Mouse (Mus musculus) CH12.LX (cell line): ENCODE results near the gene Cadm1. TPM values are rescaled to one million over a fixed set of nuclear protein-coding genes. Genes with fewer than 3 reads are reported as not detected.

ENCODE experiments used
- DNase-seq: peaks from one replicate; pipeline ENCODE4 v3.0.0-alpha.2; 2013; ENCODE audit errors: extremely low read depth
- H3K27ac ChIP-seq: 2 replicates; pipeline ENCODE4 v1.5.1; 2012; ENCODE audit warnings: low read depth, mild to moderate bottlenecking, control low read depth, moderate library complexity; ENCODE audit not compliant: insufficient read depth
- H3K27me3 ChIP-seq: replicated peaks from 2 replicates; pipeline ENCODE3; 2012; ENCODE audit warnings: inconsistent platforms
- H3K36me3 ChIP-seq, 2 experiments: replicated peaks in 1 of 2; 2 replicates each; pipeline versions ENCODE3 to v1.6.1; 2012; ENCODE audit warnings: inconsistent platforms in 1 of 2, low read length in 1 of 2, mild to moderate bottlenecking in 1 of 2, mixed read lengths in 1 of 2, moderate library complexity in 1 of 2; ENCODE audit not compliant: control insufficient read depth in 1 of 2, insufficient read depth in 1 of 2
- H3K4me1 ChIP-seq, 2 experiments: 2 replicates each; pipeline ENCODE4 v1.6.1; 2012; ENCODE audit warnings: inconsistent platforms in 1 of 2, moderate library complexity in 1 of 2; ENCODE audit not compliant: insufficient read depth in 2 of 2, control insufficient read depth in 1 of 2
- H3K4me2 ChIP-seq: 2 replicates; pipeline ENCODE4 v1.6.1; 2012; ENCODE audit warnings: low read depth, mild to moderate bottlenecking, control low read depth; ENCODE audit not compliant: poor library complexity, insufficient read depth, severe bottlenecking
- H3K4me3 ChIP-seq, 3 experiments: fragments of 150-350 bp in 1 of 3; sonication (generic) in 1 of 3; replicated peaks in 1 of 3; 2 replicates each; pipeline versions ENCODE3 to v1.5.1; 2011 to 2012; ENCODE audit warnings: low read depth in 2 of 3, low read length in 2 of 3, mild to moderate bottlenecking in 2 of 3, moderate library complexity in 2 of 3, control low read depth in 1 of 3, improper control_type of control experiment in 1 of 3, inconsistent platforms in 1 of 3, mixed read lengths in 1 of 3; ENCODE audit not compliant: poor library complexity in 1 of 3
- H3K79me2 ChIP-seq: replicated peaks from 2 replicates; pipeline ENCODE4 v1.6.1; 2012; ENCODE audit warnings: mild to moderate bottlenecking, moderate library complexity; ENCODE audit not compliant: control insufficient read depth, poor library complexity, insufficient read depth, severe bottlenecking; ENCODE audit errors: extremely low read depth
- H3K9ac ChIP-seq: 2 replicates; pipeline ENCODE4 v1.6.1; 2012; ENCODE audit warnings: low read depth, mild to moderate bottlenecking, control low read depth, moderate library complexity; ENCODE audit not compliant: insufficient read depth
- H3K9me3 ChIP-seq: replicated peaks from 2 replicates; pipeline ENCODE3; 2012; ENCODE audit warnings: low read length, inconsistent platforms, mixed read lengths
- BHLHE40 ChIP-seq: IDR thresholded peaks from 2 replicates; pipeline ENCODE4 v1.6.1; 2011; ENCODE audit warnings: mild to moderate bottlenecking, low read depth, low read length, improper control_type of control experiment
- CHD1 ChIP-seq: IDR thresholded peaks from 2 replicates; pipeline ENCODE4 v1.6.1; 2012; ENCODE audit warnings: low read depth, low read length, improper control_type of control experiment, inconsistent platforms
- CHD2 ChIP-seq: IDR thresholded peaks from 2 replicates; pipeline ENCODE4 v1.6.1; 2011; ENCODE audit warnings: low read length, improper control_type of control experiment
- CTCF ChIP-seq, 2 experiments: IDR thresholded peaks in 1 of 2; conservative IDR thresholded peaks in 1 of 2; 2 replicates each; pipeline ENCODE4 v1.5.1; 2011 to 2012; ENCODE audit warnings: low read depth in 2 of 2, low read length in 2 of 2, improper control_type of control experiment in 1 of 2, inconsistent platforms in 1 of 2, mild to moderate bottlenecking in 1 of 2, moderate library complexity in 1 of 2
- ELF1 ChIP-seq: IDR thresholded peaks from 2 replicates; pipeline ENCODE4 v1.6.1; 2014; ENCODE audit warnings: low read depth, mild to moderate bottlenecking, inconsistent platforms, low read length, improper control_type of control experiment
- EP300 ChIP-seq: IDR thresholded peaks from 2 replicates; pipeline ENCODE4 v1.6.1; 2011; ENCODE audit warnings: low read length, improper control_type of control experiment
- HCFC1 ChIP-seq: IDR thresholded peaks from 2 replicates; pipeline ENCODE4 v1.6.1; 2012; ENCODE audit warnings: low read depth, mild to moderate bottlenecking, inconsistent platforms, low read length, improper control_type of control experiment
- IRF4 ChIP-seq: IDR thresholded peaks from 2 replicates; pipeline ENCODE4 v1.6.1; 2014; ENCODE audit warnings: low read depth, mild to moderate bottlenecking, inconsistent platforms, low read length, improper control_type of control experiment
- JUN ChIP-seq: IDR thresholded peaks from 2 replicates; pipeline ENCODE4 v1.6.1; 2011; ENCODE audit warnings: low read depth, mild to moderate bottlenecking, low read length, improper control_type of control experiment, moderate library complexity; ENCODE audit not compliant: insufficient read depth
- JUND ChIP-seq: conservative IDR thresholded peaks from 2 replicates; pipeline ENCODE4 v1.6.1; 2011; ENCODE audit warnings: low read depth, low read length, improper control_type of control experiment
- KAT2A ChIP-seq: IDR thresholded peaks from 2 replicates; pipeline ENCODE4 v1.6.1; 2012; ENCODE audit warnings: low read length, improper control_type of control experiment, inconsistent platforms; ENCODE audit not compliant: insufficient replicate concordance
- MAFK ChIP-seq: IDR thresholded peaks from 2 replicates; pipeline ENCODE4 v1.6.1; 2011; ENCODE audit warnings: low read length, improper control_type of control experiment; ENCODE audit not compliant: insufficient replicate concordance
- MAX ChIP-seq: IDR thresholded peaks from 2 replicates; pipeline ENCODE4 v1.6.1; 2011; ENCODE audit warnings: low read length, improper control_type of control experiment
- MAZ ChIP-seq: IDR thresholded peaks from 2 replicates; pipeline ENCODE4 v1.6.1; 2012; ENCODE audit warnings: low read depth, mild to moderate bottlenecking, inconsistent platforms, low read length, improper control_type of control experiment, moderate library complexity
- MXI1 ChIP-seq: IDR thresholded peaks from 2 replicates; pipeline ENCODE4 v1.6.1; 2011; ENCODE audit warnings: mild to moderate bottlenecking, low read depth, low read length, improper control_type of control experiment
- MYC ChIP-seq: IDR thresholded peaks from 2 replicates; pipeline ENCODE4 v1.6.1; 2011; ENCODE audit warnings: low read depth, mild to moderate bottlenecking, improper control_type of control experiment, low read length
- NELFE ChIP-seq: IDR thresholded peaks from 2 replicates; pipeline ENCODE4 v1.6.1; 2011; ENCODE audit warnings: low read depth, low read length, improper control_type of control experiment
- NRF1 ChIP-seq: IDR thresholded peaks from 2 replicates; pipeline ENCODE4 v1.6.1; 2014; ENCODE audit warnings: low read depth, mild to moderate bottlenecking, inconsistent platforms, low read length, improper control_type of control experiment, moderate library complexity
- POLR2A ChIP-seq: IDR thresholded peaks from 2 replicates; pipeline ENCODE4 v1.6.1; 2011; ENCODE audit warnings: low read depth, mild to moderate bottlenecking, improper control_type of control experiment, low read length
- POLR2AphosphoS2 ChIP-seq: IDR thresholded peaks from 2 replicates; pipeline ENCODE4 v1.6.1; 2011; ENCODE audit warnings: low read depth, low read length, improper control_type of control experiment
- SIN3A ChIP-seq: IDR thresholded peaks from 2 replicates; pipeline ENCODE4 v1.6.1; 2012; ENCODE audit warnings: low read length, improper control_type of control experiment, inconsistent platforms
- UBTF ChIP-seq: IDR thresholded peaks from 2 replicates; pipeline ENCODE4 v1.6.1; 2012; ENCODE audit warnings: low read depth, mild to moderate bottlenecking, inconsistent platforms, low read length, improper control_type of control experiment, moderate library complexity
- USF2 ChIP-seq: conservative IDR thresholded peaks from 2 replicates; pipeline ENCODE4 v1.6.1; 2011; ENCODE audit warnings: low read depth, low read length, improper control_type of control experiment
- ZKSCAN1 ChIP-seq: IDR thresholded peaks from 2 replicates; pipeline ENCODE4 v1.6.1; 2012; ENCODE audit warnings: low read depth, inconsistent platforms, low read length, improper control_type of control experiment, borderline replicate concordance
- ZMIZ1 ChIP-seq: IDR thresholded peaks from 2 replicates; pipeline ENCODE4 v1.6.1; 2012; ENCODE audit warnings: low read depth, mild to moderate bottlenecking, inconsistent platforms, low read length, improper control_type of control experiment
- dilution Hi-C: fragments of 300-500 bp; cut with MboI; formaldehyde crosslinking; loops from 2 replicates; pipeline ENCODE4 v1.14.3; 2020; ENCODE audit warnings: low sequenced_read_pairs; ENCODE audit not compliant: extremely low pct_unique_long_range_greater_than_20kb, extremely low pct_ligation_motif_present
- in situ Hi-C: fragments of 300-500 bp; cut with MboI; formaldehyde crosslinking; loops from 3 replicates; pipeline ENCODE4 v1.14.3; 2019; ENCODE audit warnings: low sequenced_read_pairs, low pct_ligation_motif_present, low pct_unique_long_range_greater_than_20kb, mixed read lengths
- polyA plus RNA-seq: library from polyadenylated mRNA; unstranded; fragments of >175 nt; gene quantifications from 2 replicates; pipeline ENCODE4 v1.2.1, GENCODE M21; 2012; ENCODE audit warnings: low read depth; ENCODE audit not compliant: insufficient read length
- total RNA-seq, 2 experiments: library from RNA; depleted of rRNA; stranded (reverse); fragments of 300-350 nt in 1 of 2; fragments of >200 nt in 1 of 2; gene quantifications; 2 replicates each; pipeline ENCODE4 v1.2.3; 2012 to 2014

Gene Cadm1
- total and polyA plus RNA-seq, 3 experiments = not detected

DNA sequence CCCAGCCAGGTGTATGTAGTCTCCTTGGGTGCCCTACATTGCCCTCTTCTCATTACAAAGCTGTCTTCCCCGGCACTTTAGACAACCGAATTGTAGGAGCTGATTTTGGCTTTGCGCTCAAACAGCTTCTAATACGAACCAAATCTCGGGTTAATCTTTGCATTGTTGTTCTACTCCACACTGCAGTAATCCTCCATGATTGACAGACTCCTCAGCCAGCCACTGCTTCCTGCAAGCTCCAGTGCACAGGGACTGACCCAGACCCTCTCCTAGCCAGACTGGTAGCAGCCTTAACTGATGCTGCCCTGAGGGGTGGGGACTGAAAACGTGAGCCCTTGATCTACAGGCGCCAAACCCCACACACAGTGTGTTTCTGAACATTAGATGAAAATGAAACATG is 275.7 kb downstream of the Cadm1 start:
- DNase-seq = no peak
- no peak overlapping the region for H3K9ac ChIP-seq
- no peak overlapping the region for H3K27ac ChIP-seq
- no peak overlapping the region for H3K4me3 ChIP-seq
- dilution Hi-C loops = no loop called here
- in situ Hi-C loops = no loop called here
- H3K27me3 ChIP-seq = no peaks in the 10 kb centered on the region
- no peaks in the 10 kb centered on the region for H3K4me1 ChIP-seq
- no peaks in the 10 kb centered on the region for H3K36me3 ChIP-seq
- no peaks in the 10 kb centered on the region for H3K79me2 ChIP-seq
- peaks cover 31% of the 10 kb centered on the region for H3K9me3 ChIP-seq
- H3K4me2 ChIP-seq = no peak overlapping the region
- TF ChIP-seq MXI1 = no peak
- TF ChIP-seq IRF4 = no peak
- no peak for TF ChIP-seq UBTF
- no peak for TF ChIP-seq KAT2A
- TF ChIP-seq MAX = no peak
- no peak for TF ChIP-seq MAZ
- no peak for TF ChIP-seq NELFE
- TF ChIP-seq POLR2AphosphoS2 = no peak
- TF ChIP-seq CHD2 = no peak
- TF ChIP-seq ELF1 = no peak
- TF ChIP-seq CHD1 = no peak
- TF ChIP-seq MYC = no peak
- no peak for TF ChIP-seq POLR2A
- TF ChIP-seq MAFK = no peak
- TF ChIP-seq HCFC1 = no peak
- TF ChIP-seq CTCF (conservative IDR thresholded peaks at IDR 0.05 in 1 of 2, IDR thresholded peaks at IDR 0.05 in 1 of 2; ENCODE audit: low read depth in 2 of 2, low read length in 2 of 2) = no peak
- TF ChIP-seq ZKSCAN1 = no peak

DNA sequence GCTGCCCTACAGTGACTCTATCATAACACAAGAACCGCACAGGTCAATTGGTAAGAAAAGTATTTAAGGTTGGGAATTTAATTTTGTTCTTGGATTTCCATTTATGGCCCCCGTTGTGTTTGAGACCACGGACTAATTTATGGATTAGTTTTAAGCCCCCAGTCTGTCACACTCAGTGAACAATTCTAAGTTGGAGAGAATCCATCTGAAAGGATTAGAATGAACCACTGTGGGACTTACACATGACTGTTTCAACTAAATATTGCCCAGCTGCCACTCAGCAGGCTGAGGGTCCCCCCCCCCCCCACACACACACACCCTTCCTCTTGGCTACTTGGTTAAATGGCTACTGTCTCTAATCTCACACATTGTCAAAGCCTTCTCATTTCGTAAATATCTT is 295.7 kb downstream of the Cadm1 start:
- no peaks in the 10 kb centered on the region for H3K36me3 ChIP-seq
- no peaks in the 10 kb centered on the region for H3K79me2 ChIP-seq
- H3K4me1 ChIP-seq = no peaks in the 10 kb centered on the region
- no peak overlapping the region for H3K9ac ChIP-seq
- TF ChIP-seq KAT2A (no peak), HCFC1 (no peak), USF2 (no peak), ZMIZ1 (no peak), SIN3A (no peak), ZKSCAN1 (no peak), EP300 (no peak), POLR2AphosphoS2 (no peak), JUN (no peak), MAZ (no peak), MXI1 (no peak), BHLHE40 (no peak), CHD1 (no peak), JUND (no peak), MAX (no peak), CHD2 (no peak), UBTF (no peak), NRF1 (no peak)
- no peaks in the 10 kb centered on the region for H3K27me3 ChIP-seq
- no peak for DNase-seq
- in situ Hi-C loops = no loop called here
- no peak overlapping the region for H3K4me3 ChIP-seq
- dilution Hi-C loops = no loop called here
- H3K9me3 ChIP-seq = peaks cover 33% of the 10 kb centered on the region
- no peak overlapping the region for H3K4me2 ChIP-seq
- H3K27ac ChIP-seq = no peak overlapping the region
